Mouse (Mus musculus) myocyte (in vitro differentiated cells): ENCODE results near the gene Tmem132a.

Source experiments
- CEBPB ChIP-seq: IDR thresholded peaks from 2 replicates; pipeline ENCODE4 v1.6.1; 2011; ENCODE audit warnings: mild to moderate bottlenecking, moderate library complexity; ENCODE audit not compliant: poor library complexity, insufficient read depth, severe bottlenecking
- POLR2A ChIP-seq: IDR thresholded peaks from one replicate; pipeline ENCODE4 v1.6.1; 2011; ENCODE audit warnings: low read depth, mild to moderate bottlenecking, control low read depth, moderate library complexity; ENCODE audit not compliant: insufficient read length

DNA sequence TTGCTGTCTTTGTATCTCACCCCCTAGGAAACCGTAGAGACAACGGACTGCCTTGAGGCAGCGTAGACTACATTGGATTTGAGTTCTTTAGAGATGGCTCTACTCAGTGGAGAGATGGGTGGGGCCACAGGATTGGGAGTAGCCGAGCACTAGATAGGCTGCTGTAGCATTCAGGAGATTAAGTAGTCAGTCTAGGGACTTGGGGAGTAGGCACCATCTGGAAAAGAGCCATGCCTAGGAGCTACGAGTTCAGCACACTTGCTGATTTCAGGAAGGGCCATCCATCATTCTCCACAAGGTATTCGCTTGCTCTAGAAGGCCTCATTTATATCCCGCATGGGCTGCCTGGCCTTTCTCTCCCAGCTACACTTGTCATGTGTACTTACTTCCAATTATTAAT is 23.6 kb downstream of the Tmem132a start:
- TF ChIP-seq POLR2A (no peak), CEBPB (no peak)
